Mouse (Mus musculus): ENCODE measurements around the gene Espn. TPM values are rescaled to one million over a fixed set of nuclear protein-coding genes. Genes with fewer than 3 reads are reported as not detected.

Gene Espn
- polyA plus RNA-seq, 1 experiment from 2014 or later, result not detected

DNA sequence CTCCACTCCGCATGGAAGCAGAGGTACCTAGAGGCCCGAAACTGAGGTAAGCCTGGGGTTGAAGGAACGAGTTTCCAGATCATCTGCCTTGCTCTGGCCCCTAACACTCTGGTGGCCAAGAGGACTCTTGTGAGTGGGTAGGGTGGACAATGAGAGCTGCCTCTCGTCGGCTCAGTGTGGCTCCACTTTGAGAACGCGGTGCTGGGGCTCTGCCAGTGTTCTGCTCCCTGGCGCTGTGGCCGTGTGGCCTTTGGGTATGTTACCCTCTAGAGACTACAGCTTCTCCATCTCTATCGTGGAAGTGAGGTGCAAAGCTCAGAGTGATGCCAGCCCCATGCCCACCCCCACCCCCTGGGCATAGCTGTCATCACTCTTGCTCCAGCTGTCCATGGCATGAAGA lies 79.5 kb downstream of the Espn start:
- no peak overlapping the region for H3K9ac ChIP-seq (ENCODE audit: low read length)
- no peaks in the 10 kb centered on the region for H3K9me3 ChIP-seq (replicated peaks; ENCODE audit: control insufficient read depth, low read length)
- H3K36me3 ChIP-seq (ENCODE audit: control insufficient read depth, insufficient read depth, low read length), result no peaks in the 10 kb centered on the region
- no peaks in the 10 kb centered on the region for H3K4me1 ChIP-seq (ENCODE audit: control insufficient read depth, insufficient read depth, low read length)
- no peak overlapping the region for H3K27ac ChIP-seq (ENCODE audit: low read depth, low read length)
- no peak overlapping the region for H3K4me3 ChIP-seq (ENCODE audit: low read depth, low read length)
- no peak overlapping the region for H3K4me2 ChIP-seq (ENCODE audit: low read length)
- DNase-seq (ENCODE audit: low spot score) (no peak), ATAC-seq (no peak)
- 65% methylated on average over 10 of the region's 10 CpGs for WGBS
- no peaks in the 10 kb centered on the region for H3K27me3 ChIP-seq (replicated peaks; ENCODE audit: control insufficient read depth, insufficient read depth, low read length)

DNA sequence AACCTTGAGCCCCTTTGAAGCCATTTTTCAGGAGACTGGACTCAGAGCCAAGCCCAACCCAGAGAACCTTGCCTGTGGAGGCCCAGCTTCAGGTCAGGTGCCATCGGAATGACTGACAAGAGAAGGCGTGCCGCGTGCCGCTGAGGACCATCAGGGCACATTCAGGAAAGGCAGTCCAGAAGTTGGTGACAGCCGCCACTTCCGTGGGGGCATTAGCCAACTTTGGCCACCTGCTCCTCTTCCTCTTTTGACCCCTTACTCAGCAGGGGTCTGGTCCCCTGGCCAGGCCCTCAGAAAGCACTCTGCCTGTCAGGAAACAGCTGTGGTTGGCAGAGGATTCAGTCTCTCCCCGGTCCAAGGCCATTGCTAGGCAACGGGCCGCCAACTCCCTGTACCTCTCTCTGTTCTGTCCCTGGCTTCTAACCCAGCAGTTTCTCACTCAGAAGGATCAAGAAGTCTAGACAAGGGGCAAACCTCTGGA lies 80.0 kb downstream of the Espn start, which contains the start of gene Plekhg5:
Gene Plekhg5 (plus strand): TSS at position 378 of the 481 bp plus-strand sequence.
- Histone ChIP-seq H3K27me3 (replicated peaks; ENCODE audit: control insufficient read depth, insufficient read depth, low read length) (no peaks in the 10 kb centered on the region), H3K4me1 (ENCODE audit: control insufficient read depth, insufficient read depth, low read length) (no peaks in the 10 kb centered on the region), H3K9ac (ENCODE audit: low read length) (no peak within 1 kb of the TSS), H3K27ac (ENCODE audit: low read depth, low read length) (no peak within 1 kb of the TSS), H3K4me2 (ENCODE audit: low read length) (no peak within 1 kb of the TSS), H3K9me3 (replicated peaks; ENCODE audit: control insufficient read depth, low read length) (no peaks in the 10 kb centered on the region), H3K4me3 (ENCODE audit: low read depth, low read length) (no peak within 1 kb of the TSS), H3K36me3 (ENCODE audit: control insufficient read depth, insufficient read depth, low read length) (no peaks in the 10 kb centered on the region)
- no peak for ATAC-seq
- 73% methylated on average over 10 of the region's 10 CpGs for WGBS
- DNase-seq (ENCODE audit: low spot score), result peak; percentile 14

DNA sequence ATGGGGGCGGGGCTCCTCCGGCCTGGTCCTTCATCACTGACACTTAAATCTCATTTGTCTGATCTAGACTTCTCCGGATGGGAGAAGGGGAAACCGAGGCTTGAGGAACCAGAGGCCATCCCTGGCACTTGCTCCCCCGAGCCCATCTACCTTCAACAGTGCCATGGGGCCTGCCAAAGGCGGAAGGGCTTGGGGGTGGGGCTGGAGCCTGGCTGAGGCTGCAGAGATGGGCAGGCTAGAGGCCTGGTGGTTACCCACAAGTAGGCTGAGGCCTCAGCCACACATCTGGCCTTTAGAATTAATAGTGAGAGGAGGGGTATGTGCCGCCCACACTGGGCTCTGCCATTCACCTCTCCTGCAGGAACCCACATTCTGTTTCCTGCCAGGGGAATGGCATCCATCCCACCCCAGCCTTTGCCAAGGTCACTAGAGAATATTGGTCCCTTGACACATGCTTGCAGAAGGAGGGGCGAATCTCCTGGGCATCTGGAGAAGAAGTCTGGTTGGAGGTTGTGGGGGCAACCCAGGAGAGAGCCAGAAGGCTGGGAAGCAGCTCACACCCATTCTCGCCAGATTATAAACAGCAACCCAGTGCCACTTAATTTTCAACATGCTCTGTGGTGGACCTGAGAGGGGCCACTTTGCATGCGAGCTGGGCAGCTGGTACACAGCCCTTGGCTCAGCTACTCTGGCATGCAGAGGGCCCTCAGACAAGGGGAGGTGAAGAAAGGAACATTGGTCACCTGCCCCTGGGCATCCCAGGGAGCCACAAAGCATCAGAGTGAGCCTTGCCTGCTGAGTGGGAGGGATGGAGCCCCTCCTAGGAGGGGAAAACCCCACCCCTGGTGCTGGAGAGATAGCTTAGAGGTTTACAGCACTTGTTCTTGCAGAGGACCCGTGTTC lies 81.4 kb downstream of the Espn start:
- 76% methylated on average over 11 of the region's 11 CpGs for WGBS
- Histone ChIP-seq H3K9ac (ENCODE audit: low read length) (no peak overlapping the region), H3K27me3 (replicated peaks; ENCODE audit: control insufficient read depth, insufficient read depth, low read length) (no peaks in the 10 kb centered on the region), H3K4me1 (ENCODE audit: control insufficient read depth, insufficient read depth, low read length) (no peaks in the 10 kb centered on the region), H3K9me3 (replicated peaks; ENCODE audit: control insufficient read depth, low read length) (no peaks in the 10 kb centered on the region), H3K4me3 (ENCODE audit: low read depth, low read length) (no peak overlapping the region), H3K27ac (ENCODE audit: low read depth, low read length) (no peak overlapping the region), H3K4me2 (ENCODE audit: low read length) (no peak overlapping the region), H3K36me3 (ENCODE audit: control insufficient read depth, insufficient read depth, low read length) (no peaks in the 10 kb centered on the region)
- ATAC-seq (no peak), DNase-seq (ENCODE audit: low spot score) (no peak)

Other genes starting within 250 kb of the Espn start
- gene Dnajc11, start 218.7 kb downstream of the Espn start, polyA plus RNA-seq (2014; fragmentation: Nextera tagmentation; extraction: Ambion mirVana), result 67.9 and 78.9 TPM in 2 replicates
- gene Thap3, start 163.4 kb downstream of the Espn start, polyA plus RNA-seq (2014; fragmentation: Nextera tagmentation; extraction: Ambion mirVana), result 29.7 and 30.0 TPM in 2 replicates
- 11.8 and 14.6 TPM in 2 replicates for gene Phf13, start 156.1 kb downstream of the Espn start, polyA plus RNA-seq (2014; fragmentation: Nextera tagmentation; extraction: Ambion mirVana)
- gene Klhl21, start 143.6 kb downstream of the Espn start, polyA plus RNA-seq (2014; fragmentation: Nextera tagmentation; extraction: Ambion mirVana), result 0.69 and 1.8 TPM in 2 replicates
- 17.2 and 21.6 TPM in 2 replicates for gene Zbtb48, start 124.7 kb downstream of the Espn start, polyA plus RNA-seq (2014; fragmentation: Nextera tagmentation; extraction: Ambion mirVana)
- 0.32 and 0.70 TPM in 2 replicates for gene Tas1r1, start 113.8 kb downstream of the Espn start, polyA plus RNA-seq (2014; fragmentation: Nextera tagmentation; extraction: Ambion mirVana)
- gene Nol9, start 113.0 kb downstream of the Espn start, polyA plus RNA-seq (2014; fragmentation: Nextera tagmentation; extraction: Ambion mirVana), result 16.1 and 19.8 TPM in 2 replicates
- 5.0 and 7.1 TPM in 2 replicates for gene Plekhg5, start 79.9 kb downstream of the Espn start, polyA plus RNA-seq (2014; fragmentation: Nextera tagmentation; extraction: Ambion mirVana)
- 0.62 and 1.3 TPM in 2 replicates for gene Tnfrsf25, start 36.4 kb downstream of the Espn start, polyA plus RNA-seq (2014; fragmentation: Nextera tagmentation; extraction: Ambion mirVana)
- gene Hes2, start 6.5 kb upstream of the Espn start, polyA plus RNA-seq (2014; fragmentation: Nextera tagmentation; extraction: Ambion mirVana), result not detected in 2 replicates
- 168 and 208 TPM in 2 replicates for gene Acot7, start 25.8 kb upstream of the Espn start, polyA plus RNA-seq (2014; fragmentation: Nextera tagmentation; extraction: Ambion mirVana)
- 6.7 and 8.4 TPM in 2 replicates for gene Gpr153, start 121.9 kb upstream of the Espn start, polyA plus RNA-seq (2014; fragmentation: Nextera tagmentation; extraction: Ambion mirVana)
- gene Hes3, start 139.3 kb upstream of the Espn start, polyA plus RNA-seq (2014; fragmentation: Nextera tagmentation; extraction: Ambion mirVana), result not detected in 2 replicates
- gene Icmt, start 144.9 kb upstream of the Espn start, polyA plus RNA-seq (2014; fragmentation: Nextera tagmentation; extraction: Ambion mirVana), result 13.2 and 18.2 TPM in 2 replicates
- 2.4 and 2.5 TPM in 2 replicates for gene Rnf207, start 166.6 kb upstream of the Espn start, polyA plus RNA-seq (2014; fragmentation: Nextera tagmentation; extraction: Ambion mirVana)
- gene Rpl22, start 173.4 kb upstream of the Espn start, polyA plus RNA-seq (2014; fragmentation: Nextera tagmentation; extraction: Ambion mirVana), result 196 and 235 TPM in 2 replicates
- 15.6 and 18.6 TPM in 2 replicates for gene Chd5, start 186.3 kb upstream of the Espn start, polyA plus RNA-seq (2014; fragmentation: Nextera tagmentation; extraction: Ambion mirVana)

Data from forebrain, embryonic 14.5 days (tissue).